Mouse (Mus musculus): Measurements from ENCODE around the gene Ppil4.

The Ppil4 gene

DNA sequence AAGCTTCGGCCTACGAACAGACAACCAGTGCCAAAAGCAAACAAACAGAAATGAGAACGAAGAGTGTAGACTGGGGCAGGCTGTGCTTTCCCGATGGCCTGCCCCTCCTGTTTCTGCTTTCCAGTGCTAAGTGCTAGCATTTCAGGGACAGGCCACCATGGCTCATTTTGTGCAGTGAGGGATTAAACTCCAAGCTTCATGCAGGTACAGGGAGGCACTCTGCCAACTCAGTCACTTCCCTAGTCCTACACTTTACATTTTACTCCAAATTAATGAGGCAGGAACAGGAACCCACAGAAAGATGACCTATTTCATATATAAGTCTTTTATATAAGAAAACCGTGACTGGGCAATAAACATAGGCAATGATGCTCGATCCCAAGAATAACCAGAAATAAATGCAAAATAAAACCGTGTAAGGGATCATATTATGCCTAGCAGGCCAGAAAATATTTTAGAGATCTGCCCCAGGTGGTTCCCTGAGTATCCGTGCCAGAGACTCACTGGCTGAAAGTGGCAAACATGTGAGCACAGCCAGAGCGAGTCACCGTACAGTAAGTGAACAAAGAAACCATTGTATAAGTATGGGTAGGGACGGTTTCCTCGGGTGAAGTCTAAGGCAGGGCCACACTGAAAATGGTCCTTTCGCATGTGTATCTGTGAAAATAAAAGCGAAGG, 68.7 kb downstream of the Ppil4 start:
- no peak for DNase-seq (ENCODE audit: low read depth, low spot score)

DNA sequence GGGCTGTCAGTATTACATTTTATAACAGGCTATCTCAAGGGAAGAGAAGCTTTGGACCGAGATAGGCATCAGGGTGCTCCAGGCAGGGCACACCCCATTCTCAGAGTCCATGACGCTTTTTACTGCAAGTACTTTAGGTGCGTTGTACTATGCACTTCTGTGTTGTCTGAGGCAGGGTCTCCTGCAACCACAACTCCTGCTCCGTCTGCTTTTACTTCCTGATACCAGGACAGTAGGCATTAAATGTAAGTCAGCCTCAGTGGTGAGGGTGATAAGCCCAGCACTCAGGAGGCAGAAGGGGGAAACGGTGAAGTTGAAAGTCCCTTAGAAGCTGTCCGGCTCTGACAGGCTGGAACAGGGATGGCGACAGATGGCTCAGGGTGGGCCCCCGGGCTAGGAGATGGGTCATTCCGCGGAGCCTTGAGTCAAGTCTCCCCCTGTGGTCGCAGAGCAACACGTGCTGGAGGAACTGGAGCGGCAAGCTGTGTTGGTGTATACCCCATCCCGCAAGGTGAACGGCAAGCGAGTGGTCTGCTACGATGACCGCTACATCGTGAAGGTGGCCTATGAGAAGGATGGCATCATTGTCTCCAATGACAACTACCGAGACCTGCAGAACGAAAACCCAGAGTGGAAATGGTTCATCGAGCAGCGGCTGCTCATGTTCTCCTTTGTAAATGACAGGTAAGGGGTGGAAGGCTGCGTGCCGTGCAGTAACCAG, 69.4 kb downstream of the Ppil4 start:
- DNase-seq (ENCODE audit: low read depth, low spot score) = no peak

DNA sequence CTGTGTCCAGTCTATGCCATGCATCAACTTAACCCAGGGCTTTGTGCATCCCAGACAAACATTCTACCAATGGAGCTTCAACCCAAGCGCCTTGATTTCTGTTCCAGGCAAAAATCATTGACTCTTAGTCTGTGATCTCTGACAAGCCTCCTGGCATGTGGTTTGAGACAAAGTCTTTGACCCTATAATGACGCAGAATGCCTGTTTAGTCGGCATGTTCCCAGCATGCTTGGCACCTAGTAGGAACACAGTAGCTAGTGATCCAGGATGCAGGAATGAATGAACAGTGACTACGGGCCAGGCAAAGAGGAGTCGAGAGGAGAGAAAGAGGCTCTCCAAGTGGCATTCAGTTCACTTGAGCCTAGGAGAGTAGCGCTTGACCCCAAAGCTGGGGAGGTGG, 70.7 kb downstream of the Ppil4 start:
- no peak for DNase-seq (ENCODE audit: low read depth, low spot score)

DNA sequence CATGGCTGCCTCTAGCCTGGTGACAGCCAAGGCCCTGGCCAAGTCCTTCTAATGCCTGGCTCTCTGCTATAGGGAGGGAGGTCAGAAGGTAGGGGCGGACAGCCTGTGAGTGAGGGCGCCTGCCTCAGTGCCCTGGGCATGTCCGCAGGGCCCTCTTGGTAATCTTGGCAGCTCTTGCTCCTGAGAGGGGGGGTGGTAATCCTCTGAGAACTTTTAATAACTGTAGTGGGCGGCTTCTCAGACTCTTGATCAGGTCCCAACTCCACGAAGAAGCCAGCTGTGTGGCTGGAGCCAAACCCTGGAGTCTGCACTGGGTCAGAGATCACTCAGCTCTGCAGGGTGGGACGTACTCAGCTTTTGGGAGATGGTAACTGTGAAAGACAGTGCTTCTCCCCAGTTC, 71.5 kb downstream of the Ppil4 start:
- DNase-seq (ENCODE audit: low read depth, low spot score) = no peak

DNA sequence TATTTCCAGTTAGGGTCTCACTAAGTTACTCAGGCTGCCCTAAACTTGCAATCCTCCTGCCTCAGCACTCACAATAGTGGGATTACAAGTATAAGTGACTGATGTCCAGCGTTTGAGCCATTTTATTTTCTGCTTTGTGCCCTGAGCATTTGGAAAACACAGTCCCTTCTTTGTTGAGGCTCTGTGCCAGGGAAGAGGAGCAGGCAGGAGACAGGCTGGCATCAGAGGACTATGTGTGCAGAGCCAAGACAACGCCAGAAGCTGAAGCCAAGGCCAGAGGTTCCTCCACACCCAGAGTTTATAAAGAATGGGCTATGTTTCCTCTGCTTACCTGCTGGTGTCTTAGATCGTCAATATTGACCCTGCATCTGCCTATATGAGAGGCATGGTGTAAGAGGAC, 72.1 kb downstream of the Ppil4 start:
- no peak for DNase-seq (ENCODE audit: low read depth, low spot score)

DNA sequence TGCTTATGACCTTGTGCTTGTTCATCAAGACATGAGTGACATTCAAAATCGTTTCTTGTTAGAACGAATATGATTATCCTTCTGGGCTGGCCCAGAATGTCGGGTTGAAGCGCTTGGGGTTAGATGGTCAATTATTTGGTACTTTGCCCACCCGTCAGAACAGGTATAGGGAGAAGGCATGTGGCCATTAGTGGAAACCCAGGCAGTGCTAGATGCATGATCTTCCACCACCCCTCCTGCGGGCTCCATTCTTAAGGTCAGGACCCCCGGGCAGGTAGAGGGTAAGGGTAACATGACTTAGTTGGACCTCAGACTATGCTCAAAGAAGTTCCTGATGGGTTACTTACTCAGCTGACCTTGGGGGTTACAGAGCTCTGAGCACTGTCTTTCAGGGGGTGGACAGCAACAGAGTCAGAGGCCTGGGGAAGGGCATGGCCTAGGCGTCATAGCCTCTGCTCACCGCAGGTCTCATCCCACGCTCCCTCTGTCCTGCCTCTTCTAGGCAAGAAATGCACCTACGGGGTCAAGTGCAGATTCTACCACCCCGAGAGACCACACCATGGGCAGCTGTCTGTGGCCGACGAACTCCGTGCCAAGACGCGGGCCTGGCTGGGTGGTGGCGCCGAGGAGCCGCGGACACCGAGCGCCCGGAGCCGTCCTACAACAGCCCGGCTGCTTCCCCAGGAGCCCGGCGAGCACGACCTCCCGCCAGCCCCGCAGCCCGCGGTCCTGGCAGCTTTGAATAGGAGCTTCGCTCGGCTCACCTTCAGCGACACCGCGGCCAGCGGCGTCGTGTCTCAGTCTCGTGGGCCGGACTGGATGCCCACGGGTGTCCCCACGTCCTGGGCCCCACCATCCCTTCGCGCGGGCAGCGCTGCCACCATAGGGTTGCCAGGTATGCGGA, 74.3 kb downstream of the Ppil4 start:
- DNase-seq (ENCODE audit: low read depth, low spot score) = peak; percentile 48

DNA sequence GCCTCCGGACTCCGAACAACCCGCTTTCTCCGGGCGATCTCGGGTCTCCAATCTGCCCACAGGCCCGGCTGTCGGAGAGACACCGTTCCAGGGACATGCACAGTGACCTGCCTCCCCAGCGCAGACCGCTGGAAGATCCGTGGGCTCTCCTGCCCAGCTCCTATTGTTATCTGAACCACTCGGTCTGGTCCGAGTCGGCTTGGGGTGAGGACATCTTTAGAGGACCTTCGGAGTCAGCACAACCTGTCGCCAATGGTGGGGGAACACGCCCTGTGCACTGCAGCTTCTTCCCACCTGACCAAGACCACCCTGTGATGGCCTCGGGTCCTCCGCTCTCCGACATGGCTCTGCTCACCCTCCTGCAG, 75.0 kb downstream of the Ppil4 start:
- no peak for DNase-seq (ENCODE audit: low read depth, low spot score)

DNA sequence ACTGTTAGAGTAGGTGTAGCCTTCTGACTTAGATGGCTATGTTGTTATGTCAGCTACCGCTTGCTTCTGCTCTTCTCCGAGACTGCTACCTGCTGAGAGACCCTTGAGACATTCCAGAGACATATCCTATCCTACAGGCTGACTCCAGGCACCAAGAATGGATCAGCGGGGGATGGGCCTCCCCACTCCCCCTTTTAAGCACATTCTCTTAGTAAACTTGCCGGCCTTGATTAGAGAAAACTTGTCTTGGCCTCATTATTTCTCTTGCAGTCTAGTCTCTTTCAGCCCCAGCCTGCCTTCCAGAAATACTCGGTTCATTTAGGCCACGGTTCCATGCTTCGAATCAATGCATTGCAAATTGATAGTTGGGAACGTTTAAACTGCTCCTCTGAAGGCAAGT, 77.1 kb downstream of the Ppil4 start:
- DNase-seq (ENCODE audit: low read depth, low spot score) = no peak

DNA sequence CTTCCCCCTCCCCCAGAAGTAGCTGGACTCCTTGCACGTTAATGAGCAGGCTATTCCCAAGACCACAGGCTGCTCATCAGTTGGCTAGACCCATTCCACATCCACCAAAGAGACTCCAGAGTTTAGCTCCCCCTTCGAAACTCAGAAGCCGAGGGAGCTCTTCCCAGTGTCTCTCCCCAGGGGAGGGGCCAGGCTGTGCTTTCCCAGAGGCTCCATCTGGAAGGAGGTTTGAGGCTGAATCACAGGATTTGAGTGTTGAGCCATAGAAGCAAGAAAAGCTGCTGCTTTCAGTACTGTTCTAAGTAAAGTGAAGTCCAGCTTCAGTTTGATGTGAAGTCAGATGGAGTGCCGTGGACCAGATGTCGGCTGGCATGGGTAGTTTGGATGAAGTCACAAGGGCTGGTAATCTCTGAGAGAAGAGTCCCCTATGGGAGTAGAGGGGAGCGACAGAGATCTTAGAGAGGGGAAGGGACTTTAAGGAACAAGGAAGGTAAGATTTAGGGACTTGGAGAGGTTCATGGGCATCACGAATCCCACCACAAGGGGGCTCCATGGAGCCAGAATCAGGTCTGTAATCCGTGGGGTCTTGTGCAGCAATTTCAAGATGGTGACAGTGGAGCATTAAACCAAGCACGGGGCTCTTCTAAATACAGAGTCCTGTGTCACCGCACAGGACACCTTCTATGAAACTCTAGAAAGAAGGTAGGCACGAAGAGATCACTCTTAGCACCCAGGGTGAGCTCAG, 78.1 kb downstream of the Ppil4 start:
- peak; percentile 70 for DNase-seq (ENCODE audit: low read depth, low spot score)

DNA sequence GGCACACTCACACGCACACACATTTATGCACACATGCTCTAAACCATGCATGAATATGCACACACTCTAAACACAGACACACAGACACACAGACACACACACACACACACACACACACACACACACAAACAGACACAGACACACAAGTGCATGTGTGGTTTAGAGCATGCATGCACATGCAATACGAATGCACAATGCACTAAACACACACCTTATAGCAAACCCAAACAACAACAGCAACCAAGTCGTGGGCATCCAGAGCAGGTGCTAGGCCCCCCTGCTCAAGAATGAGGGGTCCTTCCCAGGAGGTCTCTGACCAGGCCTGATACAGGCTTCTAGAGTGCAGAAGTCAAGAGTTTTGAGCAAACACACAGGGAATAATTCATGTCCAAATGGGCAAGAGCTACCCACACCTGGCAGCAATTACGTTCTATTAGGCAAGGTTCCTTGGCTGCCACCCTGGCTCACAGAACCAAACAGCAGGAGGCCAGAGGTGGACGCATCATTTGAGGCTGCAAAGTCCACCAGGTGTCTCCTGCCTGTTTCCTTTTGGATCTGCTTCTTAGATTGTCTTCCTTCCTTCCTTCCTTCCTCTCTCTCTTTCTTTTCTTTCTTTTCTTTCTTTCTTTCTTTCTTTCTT, 78.8 kb downstream of the Ppil4 start:
- DNase-seq (ENCODE audit: low read depth, low spot score) = no peak

Measured in mesoderm, embryonic 11.5 days (tissue).